Mouse (Mus musculus): Measurements from ENCODE around the gene Smad9. TPM values are rescaled to one million over a fixed set of nuclear protein-coding genes. Genes with fewer than 3 reads are reported as not detected.

Gene Smad9
- polyA plus RNA-seq, 1 experiment from 2014 or later: 0.63 TPM

DNA sequence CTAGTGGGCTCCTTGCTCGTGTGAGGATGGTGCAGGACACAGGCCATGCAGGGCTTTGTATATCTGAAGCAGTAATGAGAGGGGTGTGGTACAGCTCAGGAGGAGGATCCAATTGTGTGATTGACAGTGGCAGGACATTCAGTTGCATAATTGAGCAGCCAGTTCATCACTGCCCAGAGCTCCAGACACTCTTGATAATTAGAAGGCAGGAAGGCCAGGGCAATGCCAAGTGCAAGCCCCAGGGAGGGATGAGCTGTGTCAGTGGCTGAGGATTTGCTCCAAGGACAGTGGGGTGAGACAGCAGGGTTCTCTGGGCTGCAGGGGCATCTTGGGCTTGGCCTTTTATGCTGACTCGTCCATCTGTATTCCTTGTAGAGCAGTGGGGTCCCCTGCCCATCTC, 35.2 kb downstream of the Smad9 start:
- Histone ChIP-seq H3K4me3 (no peak overlapping the region), H3K36me3 (peaks cover 4% of the 10 kb centered on the region; the same call in 1 of the 2 replicates), H3K27me3 (no peaks in the 10 kb centered on the region), H3K27ac (no peak overlapping the region), H3K9me3 (replicated peaks) (no peaks in the 10 kb centered on the region), H3K4me1 (replicated peaks) (peaks cover 5% of the 10 kb centered on the region; the same call in 1 of the 2 replicates), H3K9ac (no peak overlapping the region), H3K4me2 (no peak overlapping the region)
- 40% methylated on average over 2 of the region's 2 CpGs for WGBS
- no peak for ATAC-seq (replicated peaks; ENCODE audit: insufficient number of reproducible peaks, insufficient read depth, low FRiP score, low read depth)

DNA sequence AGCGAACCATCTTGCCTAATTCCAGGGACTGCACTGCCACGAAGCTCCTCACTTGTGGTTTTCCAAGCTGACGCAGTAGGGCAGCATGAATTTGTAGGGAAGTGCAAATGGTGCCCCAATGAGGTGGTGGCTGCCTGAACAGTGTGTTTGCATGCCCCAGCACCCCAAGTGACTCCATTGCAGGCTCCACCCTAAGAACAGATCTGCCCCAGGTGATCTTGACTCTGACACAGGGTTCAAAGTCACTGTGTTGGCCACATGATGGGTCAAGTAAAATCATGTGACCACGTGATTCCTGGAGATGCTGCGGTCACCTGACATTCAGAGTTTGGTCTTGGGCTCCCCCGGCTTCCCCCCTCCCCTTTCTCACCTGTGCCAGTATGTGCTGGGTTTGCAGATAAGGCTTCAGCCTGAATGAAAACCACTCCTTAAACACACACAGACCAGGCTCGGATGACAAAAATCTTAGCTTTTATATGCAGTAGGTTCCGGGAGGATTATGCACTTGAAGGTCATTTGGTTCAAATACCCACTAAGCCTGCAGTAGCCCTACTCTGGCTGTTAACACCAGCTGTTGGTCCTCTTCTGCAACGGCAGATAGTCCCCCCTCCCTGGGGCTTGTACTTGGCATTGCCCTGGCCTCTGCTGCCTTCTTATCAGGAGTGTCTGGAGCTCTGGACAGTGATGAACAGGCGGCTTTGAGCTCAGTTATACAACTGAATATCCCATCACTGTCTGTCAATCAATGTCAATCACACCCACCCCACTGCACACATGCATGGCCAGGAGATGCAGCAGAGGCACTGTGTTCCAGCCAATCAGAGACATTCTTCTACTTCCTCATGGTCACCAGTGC, 36.7 kb downstream of the Smad9 start:
- Histone ChIP-seq H3K4me1 (replicated peaks) (peaks cover 5% of the 10 kb centered on the region; the same call in 1 of the 2 replicates), H3K4me2 (no peak overlapping the region), H3K9ac (no peak overlapping the region), H3K27me3 (no peaks in the 10 kb centered on the region), H3K36me3 (no peaks in the 10 kb centered on the region; the same call in 1 of the 2 replicates), H3K27ac (no peak overlapping the region), H3K9me3 (replicated peaks) (no peaks in the 10 kb centered on the region), H3K4me3 (no peak overlapping the region)
- 54% methylated on average over 10 of the region's 10 CpGs for WGBS
- peak; percentile 12; the same call in 1 of the 2 replicates for ATAC-seq (replicated peaks; ENCODE audit: insufficient number of reproducible peaks, insufficient read depth, low FRiP score, low read depth)

DNA sequence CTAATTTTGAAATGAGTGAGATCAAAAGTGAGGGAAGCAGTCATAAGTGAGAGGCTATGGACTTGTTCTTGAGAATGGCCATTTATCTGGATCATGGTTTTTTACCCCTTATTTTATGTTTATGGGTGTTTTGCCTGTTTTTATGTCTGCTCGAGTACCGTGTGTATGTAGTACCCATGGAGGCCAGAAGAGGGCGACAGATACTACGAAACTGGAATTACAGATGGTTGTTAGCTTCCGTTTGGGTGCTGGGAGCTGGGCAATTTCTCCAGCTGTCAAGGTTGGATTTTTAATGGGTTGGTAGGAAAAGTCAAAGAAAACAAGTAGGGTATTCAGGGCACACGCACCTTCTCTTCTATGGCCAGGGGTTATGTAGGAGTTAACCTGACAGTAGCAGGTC, 38.4 kb downstream of the Smad9 start:
- no peak overlapping the region for H3K4me3 ChIP-seq
- 85% methylated on average over 6 of the region's 6 CpGs for WGBS

DNA sequence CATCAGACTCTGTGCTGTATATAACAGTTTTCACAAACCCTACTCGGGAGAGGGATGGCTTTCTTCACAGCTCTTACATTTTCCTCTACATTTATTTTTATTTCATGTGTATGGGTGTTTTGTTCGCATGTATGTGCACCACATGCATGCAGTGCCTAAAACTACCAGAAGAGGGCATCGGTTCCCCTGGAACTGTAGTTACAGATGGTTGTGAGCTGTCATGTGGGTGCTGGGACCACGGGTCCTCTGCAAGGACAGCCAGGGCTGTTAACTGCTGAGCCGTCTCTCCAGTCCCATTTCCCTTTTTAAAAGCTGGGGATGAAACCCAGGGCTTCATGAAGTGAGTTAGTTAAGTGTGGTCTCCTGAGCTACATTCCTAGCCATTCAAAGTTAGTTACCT, 40.0 kb downstream of the Smad9 start:
- WGBS: 88% methylated on average over 5 of the region's 5 CpGs
- no peaks in the 10 kb centered on the region for H3K9me3 ChIP-seq (replicated peaks)
- H3K9ac ChIP-seq: no peak overlapping the region
- ATAC-seq (replicated peaks; ENCODE audit: insufficient number of reproducible peaks, insufficient read depth, low FRiP score, low read depth): no peak
- H3K36me3 ChIP-seq: no peaks in the 10 kb centered on the region; the same call in 1 of the 2 replicates
- H3K27me3 ChIP-seq: no peaks in the 10 kb centered on the region
- no peak overlapping the region for H3K4me2 ChIP-seq
- no peak overlapping the region for H3K4me3 ChIP-seq
- H3K27ac ChIP-seq: no peak overlapping the region
- H3K4me1 ChIP-seq (replicated peaks): peaks cover 5% of the 10 kb centered on the region; the same call in 1 of the 2 replicates

More for the DNA sequence above, 38.4 kb downstream of the Smad9 start:
- ATAC-seq (replicated peaks; ENCODE audit: insufficient number of reproducible peaks, insufficient read depth, low FRiP score, low read depth): no peak
- Histone ChIP-seq H3K4me2 (no peak overlapping the region), H3K9me3 (replicated peaks) (no peaks in the 10 kb centered on the region), H3K27me3 (no peaks in the 10 kb centered on the region), H3K9ac (no peak overlapping the region), H3K27ac (no peak overlapping the region), H3K4me1 (replicated peaks) (peaks cover 5% of the 10 kb centered on the region; the same call in 1 of the 2 replicates), H3K36me3 (no peaks in the 10 kb centered on the region; the same call in 1 of the 2 replicates)

DNA sequence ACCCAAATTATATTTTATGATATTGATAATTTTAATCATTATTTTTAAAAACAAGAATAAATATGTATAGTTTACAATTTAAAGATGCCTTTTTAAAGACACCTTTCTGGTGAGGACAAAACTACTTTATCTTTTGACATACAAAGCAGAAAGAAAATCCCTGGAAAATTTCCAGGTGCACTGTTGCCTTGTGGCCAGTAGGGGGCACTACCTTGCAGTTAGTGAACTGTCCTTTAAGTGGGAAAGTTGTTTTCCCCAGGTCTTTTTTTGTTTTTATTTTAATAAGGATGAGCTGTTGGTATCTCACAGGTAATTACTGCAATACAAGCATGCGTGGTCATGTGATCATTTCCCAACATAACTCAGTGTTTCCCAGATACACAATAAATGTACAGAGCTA, 40.4 kb downstream of the Smad9 start:
- Histone ChIP-seq H3K9me3 (replicated peaks) (no peaks in the 10 kb centered on the region), H3K27ac (no peak overlapping the region), H3K9ac (no peak overlapping the region), H3K27me3 (no peaks in the 10 kb centered on the region), H3K36me3 (no peaks in the 10 kb centered on the region; the same call in 1 of the 2 replicates), H3K4me1 (replicated peaks) (peaks cover 5% of the 10 kb centered on the region; the same call in 1 of the 2 replicates), H3K4me3 (no peak overlapping the region), H3K4me2 (no peak overlapping the region)
- WGBS: 95% methylated on average over 1 of the region's 1 CpGs
- no peak for ATAC-seq (replicated peaks; ENCODE audit: insufficient number of reproducible peaks, insufficient read depth, low FRiP score, low read depth)

DNA sequence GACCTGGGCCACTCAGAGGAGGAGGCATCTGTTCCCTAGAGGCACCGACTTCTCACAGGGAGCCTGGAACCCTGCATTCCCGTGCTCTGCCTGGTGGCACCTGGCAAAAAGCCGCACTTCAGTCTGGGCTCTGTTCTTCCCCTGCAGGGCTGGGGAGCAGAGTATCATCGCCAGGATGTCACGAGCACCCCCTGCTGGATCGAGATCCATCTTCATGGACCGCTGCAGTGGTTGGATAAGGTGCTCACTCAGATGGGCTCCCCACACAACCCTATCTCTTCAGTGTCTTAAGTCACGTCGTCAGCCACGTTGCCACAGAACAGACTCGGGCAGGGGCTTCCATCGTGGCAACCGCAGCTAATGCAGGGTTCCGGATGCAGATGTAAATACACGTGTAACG, 41.8 kb downstream of the Smad9 start:
- no peak overlapping the region for H3K4me3 ChIP-seq
- no peak overlapping the region for H3K4me2 ChIP-seq
- H3K36me3 ChIP-seq: no peaks in the 10 kb centered on the region; the same call in 1 of the 2 replicates
- H3K27me3 ChIP-seq: no peaks in the 10 kb centered on the region
- WGBS: 26% methylated on average over 16 of the region's 16 CpGs
- H3K4me1 ChIP-seq (replicated peaks): peaks cover 4% of the 10 kb centered on the region; the same call in 1 of the 2 replicates
- H3K9ac ChIP-seq: no peak overlapping the region
- no peak overlapping the region for H3K27ac ChIP-seq
- ATAC-seq (replicated peaks; ENCODE audit: insufficient number of reproducible peaks, insufficient read depth, low FRiP score, low read depth): peak; percentile 68
- H3K9me3 ChIP-seq (replicated peaks): no peaks in the 10 kb centered on the region

DNA sequence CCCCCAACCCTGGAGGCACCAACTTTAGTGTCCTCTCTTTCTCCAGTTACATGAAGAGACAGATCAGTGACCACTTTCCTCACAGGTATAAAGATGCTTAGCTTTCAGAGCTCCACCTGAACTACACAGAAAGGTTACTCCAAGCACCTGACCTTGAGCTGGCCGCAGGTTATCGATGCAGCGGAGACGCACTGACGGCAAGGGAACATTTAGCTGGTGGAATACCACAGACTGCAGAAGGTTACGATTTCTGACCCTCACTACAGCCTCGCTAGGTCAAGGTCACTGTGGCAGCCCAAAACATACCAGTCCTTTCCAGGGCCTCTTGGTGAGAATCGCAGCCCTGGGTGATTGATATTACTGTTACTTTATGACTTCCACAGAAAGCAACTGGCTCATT, 48.3 kb downstream of the Smad9 start:
- Histone ChIP-seq H3K4me1 (replicated peaks) (0 out of 2 replicates have a peak, but pooled peaks cover 7% of the 10 kb centered on the region), H3K27me3 (no peaks in the 10 kb centered on the region), H3K9ac (no peak overlapping the region), H3K4me3 (no peak overlapping the region), H3K4me2 (no peak overlapping the region), H3K36me3 (peaks cover 13% of the 10 kb centered on the region), H3K27ac (no peak overlapping the region), H3K9me3 (replicated peaks) (no peaks in the 10 kb centered on the region)
- 92% methylated on average over 8 of the region's 8 CpGs for WGBS
- ATAC-seq (replicated peaks; ENCODE audit: insufficient number of reproducible peaks, insufficient read depth, low FRiP score, low read depth): no peak

DNA sequence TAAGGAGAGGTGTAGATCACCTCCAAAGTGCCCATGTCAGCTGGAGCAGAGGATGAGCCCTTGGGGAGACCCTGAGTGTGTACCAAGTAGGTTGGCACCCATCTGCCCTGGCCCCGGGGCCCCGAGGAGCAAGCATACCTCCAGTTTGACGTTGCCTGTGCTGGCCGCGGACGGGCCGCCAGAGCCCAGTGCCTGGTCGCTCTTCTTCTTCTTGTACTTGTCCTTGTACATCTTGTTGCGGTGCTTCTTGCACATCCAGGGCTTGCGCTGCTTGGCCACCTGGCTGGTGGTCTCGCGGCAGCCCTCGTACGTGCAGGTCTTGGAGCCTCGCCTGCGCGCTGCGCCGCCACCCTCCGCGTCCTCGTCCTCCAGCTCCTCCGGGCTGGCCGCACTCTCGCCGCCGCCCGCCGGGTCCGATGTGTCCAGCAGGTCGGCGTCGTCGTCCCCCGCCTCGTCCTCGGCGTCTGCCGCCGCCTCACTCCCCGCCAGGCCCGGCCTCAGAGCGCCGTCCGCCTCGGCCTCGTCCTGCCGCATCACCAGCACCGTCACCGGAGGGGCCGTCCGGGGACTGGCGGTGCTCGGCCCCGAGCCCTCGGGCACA, 51.8 kb downstream of the Smad9 start:
- Histone ChIP-seq H3K36me3 (peaks cover 13% of the 10 kb centered on the region), H3K27me3 (peaks cover 9% of the 10 kb centered on the region; the same call in 1 of the 2 replicates), H3K4me1 (replicated peaks) (0 out of 2 replicates have a peak, but pooled peaks cover 7% of the 10 kb centered on the region), H3K9ac (peak overlapping the region; percentile 95), H3K27ac (peak overlapping the region; percentile 93), H3K4me3 (peak overlapping the region; percentile 84), H3K4me2 (peak overlapping the region; percentile 86), H3K9me3 (replicated peaks) (no peaks in the 10 kb centered on the region)
- ATAC-seq (replicated peaks; ENCODE audit: insufficient number of reproducible peaks, insufficient read depth, low FRiP score, low read depth): peak; percentile 78
- 0% methylated on average over 56 of the region's 56 CpGs for WGBS

DNA sequence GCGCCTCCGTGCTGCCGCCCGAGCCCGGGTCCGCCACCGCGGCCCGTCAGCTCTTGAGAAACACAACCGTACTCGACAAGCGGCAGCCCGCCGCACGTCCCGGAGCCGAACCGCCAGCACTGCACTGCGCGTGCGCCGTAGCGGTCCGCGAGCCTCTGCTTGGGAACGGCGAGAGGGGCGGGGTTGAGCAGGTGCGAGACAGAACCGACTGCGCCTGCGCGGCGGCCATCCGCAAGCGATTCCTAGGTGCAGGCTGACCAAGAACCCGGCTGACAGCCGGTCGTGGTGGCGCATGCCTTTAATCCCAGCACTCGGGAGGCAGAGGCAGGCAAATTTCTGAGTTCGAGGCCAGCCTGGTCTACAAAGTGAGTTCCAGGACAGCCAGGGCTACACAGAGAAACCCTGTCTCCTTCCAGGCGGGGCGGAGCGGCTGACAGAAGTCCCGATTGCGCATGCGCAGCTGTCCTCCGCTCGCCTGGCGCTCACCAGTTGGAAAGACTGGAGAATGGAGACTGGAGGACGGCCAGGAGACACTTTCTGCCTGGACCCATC, 52.4 kb downstream of the Smad9 start, which contains the start of gene Rfxap:
Gene Rfxap (minus strand): TSS at position 126 of the 552 bp plus-strand sequence.
- Histone ChIP-seq H3K4me3 (peak within 1 kb of the TSS; percentile 84), H3K9me3 (replicated peaks) (no peaks in the 10 kb centered on the region), H3K36me3 (peaks cover 13% of the 10 kb centered on the region), H3K27me3 (peaks cover 9% of the 10 kb centered on the region; the same call in 1 of the 2 replicates), H3K4me2 (peak within 1 kb of the TSS; percentile 86), H3K27ac (peak within 1 kb of the TSS; percentile 93), H3K9ac (peak within 1 kb of the TSS; percentile 95), H3K4me1 (replicated peaks) (0 out of 2 replicates have a peak, but pooled peaks cover 7% of the 10 kb centered on the region)
- ATAC-seq (replicated peaks; ENCODE audit: insufficient number of reproducible peaks, insufficient read depth, low FRiP score, low read depth): peak; percentile 95
- under 1% methylated on average over 52 of the region's 52 CpGs for WGBS

DNA sequence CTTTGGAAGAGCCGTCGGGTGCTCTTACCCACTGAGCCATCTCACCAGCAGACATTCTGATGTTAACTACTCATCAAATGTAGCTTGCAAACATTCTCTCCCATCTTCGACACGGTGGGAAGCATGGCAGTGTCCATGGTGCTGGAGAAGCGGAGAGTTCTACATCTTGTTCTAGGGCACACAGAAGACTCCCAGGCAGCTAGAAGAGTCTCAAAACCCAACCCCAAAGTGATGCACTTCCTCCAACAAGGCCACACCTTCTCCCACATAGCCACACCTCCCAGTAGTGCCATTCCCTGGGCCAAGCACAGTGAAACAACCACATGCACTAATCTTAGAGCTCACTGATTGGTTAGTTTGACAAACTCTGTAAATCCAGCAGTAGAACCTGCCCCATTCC, 53.7 kb downstream of the Smad9 start:
- peaks cover 5% of the 10 kb centered on the region for H3K36me3 ChIP-seq
- H3K4me3 ChIP-seq: no peak overlapping the region
- H3K9ac ChIP-seq: no peak overlapping the region
- H3K27me3 ChIP-seq: peaks cover 9% of the 10 kb centered on the region; the same call in 1 of the 2 replicates
- 45% methylated on average over 5 of the region's 5 CpGs for WGBS
- no peak overlapping the region for H3K4me2 ChIP-seq
- 0 out of 2 replicates have a peak, but pooled peaks cover 7% of the 10 kb centered on the region for H3K4me1 ChIP-seq (replicated peaks)
- H3K27ac ChIP-seq: no peak overlapping the region
- no peaks in the 10 kb centered on the region for H3K9me3 ChIP-seq (replicated peaks)
- ATAC-seq (replicated peaks; ENCODE audit: insufficient number of reproducible peaks, insufficient read depth, low FRiP score, low read depth): no peak

DNA sequence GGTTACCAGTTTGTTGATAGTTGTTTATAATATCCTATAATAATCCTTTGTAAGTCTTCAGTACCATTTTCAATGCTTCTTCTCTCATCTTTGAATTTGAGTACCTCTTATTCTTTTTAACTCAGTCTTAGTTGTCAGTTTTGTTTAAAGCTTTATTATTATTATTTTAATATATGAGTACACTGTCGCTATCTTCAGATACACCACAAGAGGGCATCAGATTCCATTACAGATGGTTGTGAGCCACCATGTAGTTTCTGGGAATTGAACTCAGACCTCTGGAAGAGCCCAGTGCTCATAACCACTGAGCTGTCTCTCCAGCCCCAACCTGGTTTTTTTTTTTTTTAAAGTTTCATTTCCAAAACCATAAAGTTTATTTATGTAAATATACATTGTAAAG, 56.2 kb downstream of the Smad9 start:
- Histone ChIP-seq H3K9me3 (replicated peaks) (no peaks in the 10 kb centered on the region), H3K27me3 (peaks cover 9% of the 10 kb centered on the region; the same call in 1 of the 2 replicates), H3K36me3 (no peaks in the 10 kb centered on the region), H3K4me1 (replicated peaks) (0 out of 2 replicates have a peak, but pooled peaks cover 4% of the 10 kb centered on the region), H3K4me3 (no peak overlapping the region), H3K27ac (no peak overlapping the region), H3K9ac (no peak overlapping the region), H3K4me2 (no peak overlapping the region)
- WGBS: 53% methylated on average over 1 of the region's 1 CpGs
- no peak for ATAC-seq (replicated peaks; ENCODE audit: insufficient number of reproducible peaks, insufficient read depth, low FRiP score, low read depth)
